Mouse (Mus musculus): Measurements from ENCODE around the gene Bod1l.

- TF ChIP-seq CTCF (IDR thresholded peaks at IDR 0.05; ENCODE audit: low read depth) (no peak), EP300 (IDR thresholded peaks at IDR 0.05; ENCODE audit: low read depth) (no peak)
These were observed 81.8 kb downstream of the Bod1l start for GRCm38 (mm10) chr5:41762141-41762946.
